Mouse (Mus musculus) bone marrow, adult 2 months (tissue): ENCODE results near the gene Ptgfrn. TPM values are rescaled to one million over a fixed set of nuclear protein-coding genes. Genes with fewer than 3 reads are reported as not detected.

Experiments
- H3K27ac ChIP-seq: fragments of 200-500 bp; 2 replicates; pipeline ENCODE4 v1.5.1; 2012; ENCODE audit warnings: low read depth, mild to moderate bottlenecking, control low read depth, inconsistent platforms, low read length; ENCODE audit not compliant: control insufficient read depth, poor library complexity, insufficient read depth
- H3K4me1 ChIP-seq: fragments of 200-500 bp; 2 replicates; pipeline ENCODE4 v1.6.1; 2011; ENCODE audit warnings: low read length; ENCODE audit not compliant: control insufficient read depth, insufficient read depth
- H3K4me3 ChIP-seq: fragments of 200-500 bp; replicated peaks from 2 replicates; pipeline ENCODE3; 2011; ENCODE audit warnings: mild to moderate bottlenecking, low read depth, low read length, control low read depth; ENCODE audit not compliant: control insufficient read depth
- CTCF ChIP-seq: fragments of 200-500 bp; IDR thresholded peaks from 2 replicates; pipeline ENCODE4 v1.5.1; 2011; ENCODE audit warnings: low read length, control low read depth; ENCODE audit not compliant: control insufficient read depth, insufficient read depth
- POLR2A ChIP-seq: fragments of 200-500 bp; IDR thresholded peaks from 2 replicates; pipeline ENCODE4 v1.6.1; 2011; ENCODE audit warnings: low read depth, mild to moderate bottlenecking, control low read depth, low read length, borderline replicate concordance; ENCODE audit not compliant: control insufficient read depth
- WGBS: fragments of 180-500 bp; shearing (Covaris S2); methylation state at CpG from one replicate; pipeline ENCODE4 v1.1.7; 2018; 5-methylcytosine and 5-hydroxymethylcytosine counted together
- polyA plus RNA-seq: library from polyadenylated mRNA; stranded (reverse); fragments of >200 nt; gene quantifications from 2 replicates; pipeline ENCODE4 v1.2.4, GENCODE M21; 2011; ENCODE audit warnings: low replicate concordance; ENCODE audit not compliant: missing spikeins, insufficient read depth, insufficient read length

Gene Ptgfrn
- polyA plus RNA-seq, 1 experiment = 1.6 TPM

GRCm38 (mm10) chr3:101007112-101007782 lies 102.8 kb downstream of the Ptgfrn start:
- Histone ChIP-seq H3K27ac (no peak overlapping the region), H3K4me1 (peaks cover 10% of the 10 kb centered on the region), H3K4me3 (no peak overlapping the region)
- 62% methylated on average over 5 of the region's 5 CpGs for WGBS
- TF ChIP-seq POLR2A (no peak), CTCF (no peak)

- TF ChIP-seq POLR2A (no peak), CTCF (no peak)
- Histone ChIP-seq H3K4me3 (no peak overlapping the region), H3K4me1 (peaks cover 7% of the 10 kb centered on the region), H3K27ac (no peak overlapping the region)
- WGBS = 79% methylated on average over 6 of the region's 6 CpGs
These were observed 104.7 kb downstream of the Ptgfrn start for GRCm38 (mm10) chr3:101005392-101005791.

- 19% methylated on average over 15 of the region's 15 CpGs for WGBS
- peak overlapping the region; percentile 61 for H3K27ac ChIP-seq
- H3K4me1 ChIP-seq = peaks cover 9% of the 10 kb centered on the region
- H3K4me3 ChIP-seq = no peak overlapping the region
- no peak for TF ChIP-seq POLR2A
- TF ChIP-seq CTCF = no peak
These were observed 106.3 kb downstream of the Ptgfrn start for GRCm38 (mm10) chr3:101003575-101004356.

- WGBS = 53% methylated on average over 2 of the region's 2 CpGs
- Histone ChIP-seq H3K27ac (no peak overlapping the region), H3K4me1 (peaks cover 11% of the 10 kb centered on the region), H3K4me3 (no peak overlapping the region)
- TF ChIP-seq POLR2A (no peak), CTCF (no peak)
These were observed 110.3 kb downstream of the Ptgfrn start for GRCm38 (mm10) chr3:100999732-101000131.

- WGBS = 24% methylated on average over 6 of the region's 6 CpGs
These were observed 111.2 kb downstream of the Ptgfrn start for GRCm38 (mm10) chr3:100998904-100999340.

GRCm38 (mm10) chr3:100997785-100998570 lies 112.1 kb downstream of the Ptgfrn start:
- Histone ChIP-seq H3K4me3 (no peak overlapping the region), H3K4me1 (peaks cover 7% of the 10 kb centered on the region), H3K27ac (peak overlapping the region; percentile 50)
- WGBS = 42% methylated on average over 10 of the region's 10 CpGs
- TF ChIP-seq POLR2A (no peak), CTCF (no peak)

More at GRCm38 (mm10) chr3:100998904-100999340, 111.2 kb downstream of the Ptgfrn start:
- peaks cover 11% of the 10 kb centered on the region for H3K4me1 ChIP-seq
- H3K27ac ChIP-seq = no peak overlapping the region
- H3K4me3 ChIP-seq = no peak overlapping the region
- TF ChIP-seq CTCF = peak; percentile 90
- TF ChIP-seq POLR2A = no peak

- TF ChIP-seq POLR2A (no peak), CTCF (no peak)
- WGBS = 58% methylated on average over 4 of the region's 4 CpGs
These were observed 115.8 kb downstream of the Ptgfrn start for GRCm38 (mm10) chr3:100994252-100994651.

GRCm38 (mm10) chr3:100993718-100994117 lies 116.4 kb downstream of the Ptgfrn start:
- peaks cover 4% of the 10 kb centered on the region for H3K4me1 ChIP-seq
- H3K4me3 ChIP-seq = peak overlapping the region; percentile 49
- peak overlapping the region; percentile 38 for H3K27ac ChIP-seq
- 13% methylated on average over 15 of the region's 15 CpGs for WGBS
- no peak for TF ChIP-seq POLR2A
- no peak for TF ChIP-seq CTCF

More at GRCm38 (mm10) chr3:100994252-100994651, 115.8 kb downstream of the Ptgfrn start:
- Histone ChIP-seq H3K27ac (no peak overlapping the region), H3K4me3 (no peak overlapping the region), H3K4me1 (peaks cover 6% of the 10 kb centered on the region)
